Mouse (Mus musculus) left cerebral cortex, adult 9 months (tissue): Measurements from ENCODE around the gene Fam183b.
A peak's percentile ranks its signal among the peaks of the same experiment; 100 is the strongest.
"Not testable (repeated sequence)": the region's sequence is repeated elsewhere in the genome, so short reads cannot be mapped to it uniquely, and the experiment has no call there.

Source experiments
- DNase-seq, 2 experiments: peaks; one replicate each; pipeline ENCODE4 v3.0.0; 2022; ENCODE audit warnings: low spot score in 2 of 2

Gene Fam183b

DNA sequence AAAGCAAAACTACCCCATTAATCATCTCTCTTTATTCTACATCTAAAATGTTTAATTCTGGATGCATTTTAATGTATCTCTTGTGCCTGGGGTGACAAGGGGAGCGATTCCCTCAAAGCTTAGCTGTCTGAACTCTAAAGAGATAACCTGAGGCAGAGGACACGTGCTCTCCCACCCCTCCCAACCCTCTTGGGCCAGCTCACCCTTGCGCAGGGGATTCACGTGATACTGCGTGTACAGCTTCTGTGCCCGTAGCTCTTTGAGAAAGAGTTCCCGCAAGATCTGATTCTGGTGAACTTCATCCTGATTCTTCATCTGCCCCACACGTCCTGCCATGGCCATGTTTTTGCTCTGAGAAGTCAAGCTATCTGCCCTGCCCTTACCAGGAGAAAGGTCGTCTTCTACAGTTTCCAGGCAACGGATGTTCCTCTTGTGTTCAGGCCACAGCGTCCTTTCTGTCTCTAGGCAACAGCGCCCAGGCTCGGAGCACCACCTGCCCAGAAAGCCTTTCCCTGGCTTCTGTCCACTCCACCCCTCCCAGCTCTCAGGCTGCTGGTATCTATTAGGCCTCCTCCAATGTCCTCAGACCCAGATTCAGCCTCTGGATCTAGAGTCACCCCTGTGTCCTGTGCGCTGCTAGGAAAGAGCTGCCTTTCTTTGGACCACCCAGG, at the start of gene Fam183b:
TSS of gene Fam183b (minus strand) at position 403 of the 671 bp plus-strand sequence.
- peak in 1 of 2 experiments; percentile 11 for DNase-seq

DNA sequence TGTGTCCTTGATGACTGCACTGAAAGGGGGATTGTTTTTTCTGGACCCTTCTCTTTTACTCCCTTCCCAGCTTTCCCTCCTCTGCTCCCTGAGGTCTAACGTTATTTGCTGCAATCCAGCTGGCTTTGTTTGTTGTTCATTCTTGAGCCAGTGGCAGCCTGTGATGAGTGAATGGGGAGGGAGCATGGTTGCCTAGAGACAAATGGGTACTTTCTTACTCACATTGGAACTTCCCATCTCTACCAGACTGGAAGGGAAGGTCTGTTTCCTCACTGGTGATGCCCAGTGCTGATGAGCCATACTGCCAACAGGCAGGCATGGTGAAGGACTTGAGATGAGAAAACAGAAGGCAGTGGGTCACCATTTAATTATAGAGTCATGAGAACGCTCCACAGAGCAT, 48.0 kb upstream of the Fam183b start:
- no peak for DNase-seq

DNA sequence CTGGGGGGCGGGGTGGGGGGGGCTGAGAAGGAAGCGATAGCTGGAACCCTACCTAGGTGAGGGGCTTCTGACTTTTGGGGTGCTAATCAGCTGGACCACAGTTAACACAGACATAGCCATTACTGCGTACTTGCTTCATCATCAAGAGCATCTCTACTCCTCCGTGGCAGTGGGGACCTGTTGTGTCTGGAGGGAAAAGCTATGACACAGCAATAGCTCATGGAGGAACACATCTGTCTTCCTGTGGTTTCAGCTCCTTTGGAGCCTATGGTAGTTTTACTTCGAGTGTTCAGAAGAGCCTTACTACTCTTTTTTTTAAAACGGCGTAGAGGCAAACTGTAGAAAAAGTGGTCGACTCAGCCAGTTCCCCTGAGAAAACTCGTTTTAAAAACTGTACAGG, 45.9 kb upstream of the Fam183b start:
- DNase-seq, result no peak

DNA sequence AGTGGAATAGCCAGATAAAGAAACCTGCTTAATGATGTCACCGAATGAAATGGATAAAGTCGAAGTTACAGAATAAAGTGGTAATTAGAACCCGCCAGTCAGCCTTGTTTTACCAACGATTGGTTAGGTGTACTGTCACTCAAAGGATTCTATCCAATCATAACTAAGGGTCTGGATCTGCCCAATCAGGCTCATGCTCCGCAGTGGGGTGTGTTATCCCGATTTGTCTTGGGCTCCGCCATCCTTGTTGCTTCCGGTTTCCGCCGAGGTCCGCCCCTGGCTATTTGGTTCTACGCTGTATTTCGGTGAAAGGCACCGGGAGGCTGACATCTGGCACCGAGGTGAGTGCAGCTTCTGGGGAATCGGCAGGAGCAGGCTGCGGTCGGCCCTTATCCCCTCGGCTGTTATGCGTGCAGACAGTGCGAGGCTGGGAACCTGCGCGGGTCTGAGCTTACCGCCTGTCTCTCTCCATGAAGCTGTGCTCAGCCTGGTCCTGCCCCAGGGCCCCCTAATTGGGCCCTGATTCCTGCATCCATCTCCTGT, 45.2 kb upstream of the Fam183b start, which contains the start of gene Gm12258:
TSS of gene Gm12258 (plus strand) at position 240 of the 543 bp plus-strand sequence.
- DNase-seq, result peak; percentile 94 to 97

- DNase-seq, result not testable (repeated sequence)
Observed at GRCm38 (mm10) chr11:58838951-58839350, 37.2 kb upstream of the Fam183b start, which contains the start of gene Olfr311. Gene Olfr311 (plus strand): TSS chr11:58839251.

DNA sequence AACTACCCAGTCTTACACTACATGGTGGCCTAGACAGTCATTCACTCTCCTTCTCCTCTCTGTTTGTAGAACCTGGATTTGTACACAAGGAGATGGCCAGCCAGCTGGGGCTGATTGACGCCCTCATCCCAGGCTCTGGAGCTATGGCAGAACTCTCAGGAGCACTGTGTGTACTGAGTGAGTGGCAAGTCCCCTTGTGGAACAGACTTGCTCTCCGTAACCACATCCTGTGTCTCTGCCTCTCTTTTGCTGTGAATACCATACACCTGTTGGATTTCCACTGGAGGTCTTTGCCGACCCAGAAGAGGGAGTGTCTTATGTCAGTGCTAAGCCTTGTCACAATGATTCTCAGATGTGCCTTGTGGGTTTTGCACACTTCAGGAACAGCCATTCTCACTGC, 30.8 kb upstream of the Fam183b start:
- DNase-seq, result not testable (repeated sequence)

DNA sequence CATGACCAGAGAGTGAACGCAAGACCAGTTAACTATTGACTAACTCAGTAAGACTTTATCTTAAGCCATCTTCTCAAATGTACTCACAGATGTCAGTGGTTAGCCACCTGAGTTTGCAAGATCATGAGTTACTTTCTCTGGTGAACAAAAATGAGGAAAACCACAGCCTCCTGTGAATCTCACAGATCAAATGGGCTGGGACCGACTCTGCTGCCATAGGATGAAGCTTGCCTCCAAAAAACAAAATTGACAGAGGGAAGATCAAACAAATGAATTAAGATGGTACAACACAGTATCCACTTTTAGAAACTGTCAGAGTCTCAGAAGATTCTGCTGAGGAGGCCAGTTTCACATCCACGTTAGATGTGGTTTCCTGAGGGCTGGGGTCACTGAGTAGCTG, 28.0 kb upstream of the Fam183b start:
- DNase-seq, result no peak

GRCm38 (mm10) chr11:58828937-58829336, 27.2 kb upstream of the Fam183b start, which contains the start of gene Olfr312:
Gene Olfr312 (plus strand): TSS chr11:58829237.
- DNase-seq, result not testable (repeated sequence)

GRCm38 (mm10) chr11:58815676-58816075, 13.9 kb upstream of the Fam183b start:
- DNase-seq, result no peak

GRCm38 (mm10) chr11:58814700-58815099, 12.9 kb upstream of the Fam183b start, which contains the start of gene Olfr313:
Gene Olfr313 (plus strand): TSS chr11:58815000.
- DNase-seq, result not testable (repeated sequence)

- no peak for DNase-seq
Observed at GRCm38 (mm10) chr11:58812001-58812400, 10.2 kb upstream of the Fam183b start.

DNA sequence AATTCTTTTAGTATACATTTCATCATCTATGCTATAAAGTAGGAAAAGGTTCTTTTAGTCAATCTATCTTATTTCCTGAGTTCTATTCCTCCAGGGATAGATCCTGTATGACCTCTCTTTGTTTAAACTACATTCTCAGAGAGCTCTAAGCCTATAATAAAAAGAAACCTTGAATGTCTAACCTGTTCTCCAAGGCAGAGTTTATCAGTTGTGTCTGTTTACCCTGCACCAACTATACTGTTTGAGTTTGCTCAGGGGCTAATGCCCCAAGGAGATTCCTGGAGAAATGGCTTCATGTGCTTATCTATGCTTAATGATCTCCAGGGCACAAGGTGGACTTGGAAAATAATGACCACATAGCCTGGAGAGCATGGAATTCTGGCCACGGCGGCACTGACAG, 2.6 kb upstream of the Fam183b start:
- DNase-seq, result no peak

DNA sequence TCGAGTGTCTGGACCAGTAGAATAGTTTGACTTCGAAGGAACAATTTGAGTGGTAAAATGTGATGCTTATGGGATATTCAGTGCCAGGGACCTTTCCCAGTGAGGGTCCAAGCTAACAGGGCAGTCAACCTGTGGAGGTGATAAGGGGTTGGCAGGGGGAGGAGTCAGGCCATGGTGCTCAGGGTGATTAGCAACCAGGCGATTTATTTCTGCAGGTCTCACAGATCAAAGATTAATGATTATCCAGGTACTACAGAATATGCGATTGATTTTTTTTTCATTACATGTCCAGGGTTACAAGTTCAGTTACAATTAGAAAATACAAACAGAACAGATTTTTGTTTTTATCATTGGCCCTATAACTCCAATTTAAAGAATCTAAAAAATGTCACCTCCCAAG, 2.1 kb upstream of the Fam183b start:
- no peak for DNase-seq

DNA sequence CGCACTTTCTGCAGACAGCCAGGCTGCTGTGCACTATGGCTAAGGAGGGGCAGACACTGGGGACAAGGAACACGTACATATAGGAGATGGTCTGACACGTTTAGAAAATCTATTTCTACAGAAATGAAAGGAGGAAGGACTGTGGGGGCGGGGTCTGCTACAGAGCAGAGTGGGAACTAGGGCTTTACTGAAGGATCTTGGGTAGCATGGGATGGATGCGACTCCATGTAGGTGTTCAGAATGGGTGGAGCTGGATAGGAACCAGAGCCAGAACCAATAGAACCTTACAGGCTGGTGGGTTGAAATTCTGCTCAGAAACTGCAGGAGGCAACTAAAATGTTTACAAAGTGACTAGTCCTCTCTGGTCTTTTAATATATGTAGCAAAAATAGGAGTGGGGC, 2.0 kb downstream of the Fam183b start:
- peak in 1 of 2 experiments; percentile 45 for DNase-seq

GRCm38 (mm10) chr11:58796850-58797249, 4.9 kb downstream of the Fam183b start:
- DNase-seq, result peak; percentile 42 to 81

DNA sequence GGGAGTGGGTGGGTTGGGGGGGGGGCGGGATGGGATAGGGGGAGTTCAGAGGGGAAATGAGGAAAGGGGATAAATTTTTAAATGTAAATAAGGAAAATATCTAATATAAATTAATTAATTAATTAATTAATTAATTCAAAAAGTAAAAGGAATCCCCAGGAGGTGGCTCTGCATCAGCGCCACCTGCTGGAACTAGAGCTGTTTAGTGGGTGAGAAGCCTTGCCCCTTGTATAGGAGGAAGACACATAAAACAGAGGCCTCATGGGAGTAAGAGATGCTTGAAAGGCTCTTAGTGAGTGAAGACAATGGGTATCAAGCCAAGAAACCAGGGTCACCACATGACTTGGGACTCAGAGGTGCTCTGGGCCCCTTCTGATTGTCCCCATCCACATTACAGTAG, 5.9 kb downstream of the Fam183b start:
- no peak for DNase-seq

DNA sequence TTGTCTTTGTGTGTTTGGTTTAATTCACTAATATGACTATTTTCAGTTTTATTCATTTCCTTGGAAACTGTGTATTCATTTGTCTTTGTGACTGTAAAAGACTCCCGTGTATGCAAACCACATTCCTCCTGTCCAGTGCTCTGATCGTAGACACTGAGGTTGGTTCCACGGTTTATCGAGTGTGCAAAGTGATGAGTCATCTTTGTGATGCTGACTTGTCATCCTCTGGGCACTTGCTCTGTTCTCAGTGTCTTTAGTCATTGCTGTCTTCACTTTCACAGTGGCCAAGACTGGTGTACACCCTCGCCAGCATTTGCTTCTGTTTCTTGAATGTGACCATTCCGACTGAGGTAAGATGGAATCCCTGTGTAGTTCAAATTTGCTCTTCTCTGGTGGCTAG, 11.1 kb downstream of the Fam183b start:
- DNase-seq, result no peak

- no peak for DNase-seq
Observed at GRCm38 (mm10) chr11:58790053-58790452, 11.7 kb downstream of the Fam183b start.

- DNase-seq, result no peak
Observed at GRCm38 (mm10) chr11:58789532-58789931, 12.2 kb downstream of the Fam183b start.

- DNase-seq, result no peak
Observed at GRCm38 (mm10) chr11:58788346-58788745, 13.4 kb downstream of the Fam183b start.

- DNase-seq, result no peak
Observed at GRCm38 (mm10) chr11:58787651-58788050, 14.1 kb downstream of the Fam183b start.

DNA sequence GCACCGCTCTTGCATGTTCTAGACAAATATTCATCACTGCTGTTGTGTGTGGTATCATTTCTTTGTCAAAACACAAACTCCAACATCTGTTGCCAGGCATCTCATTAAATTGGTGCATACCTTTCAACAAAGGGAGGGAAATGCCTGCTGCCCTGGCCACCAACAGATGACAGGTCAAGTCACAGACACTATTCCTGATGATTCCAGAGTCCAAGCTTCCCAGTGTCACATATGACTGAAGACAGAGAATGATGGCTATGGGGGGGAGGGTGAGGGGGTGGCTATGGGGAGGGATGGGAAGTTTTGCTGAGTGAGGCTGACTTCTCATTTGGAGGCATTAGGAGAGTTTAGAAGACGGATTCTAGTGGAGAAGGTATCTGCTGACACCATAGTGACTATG, 17.6 kb downstream of the Fam183b start:
- DNase-seq, result no peak

DNA sequence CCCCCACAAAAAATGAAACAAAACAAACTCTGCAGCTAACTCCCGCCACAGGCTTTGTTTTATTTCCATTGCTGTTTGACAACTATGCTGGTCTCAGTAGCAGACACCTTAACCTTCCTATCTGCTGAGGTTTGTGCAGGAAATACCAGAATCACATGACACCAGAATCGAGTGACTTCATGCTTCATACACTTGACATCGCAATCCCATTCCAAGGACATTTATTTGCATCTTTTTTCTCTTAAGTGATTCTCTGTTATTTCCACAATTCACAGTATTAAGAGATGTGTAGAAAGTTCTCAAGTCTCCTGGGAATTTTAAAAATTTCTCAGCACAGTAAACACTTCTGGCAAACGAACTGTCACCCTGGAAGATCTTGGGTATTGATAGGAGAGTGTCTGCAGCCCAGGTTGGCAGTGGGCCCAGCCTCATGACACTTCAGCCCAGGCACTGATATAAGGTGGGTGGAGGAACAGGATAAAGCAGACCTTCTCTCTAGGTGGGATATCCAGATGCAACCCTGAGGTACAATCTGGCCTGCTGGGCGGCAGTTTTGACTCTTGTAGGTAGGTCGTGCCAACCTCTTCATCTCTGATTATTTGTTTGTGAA, 19.2 kb downstream of the Fam183b start, which contains the start of gene Olfr314:
TSS of gene Olfr314 (plus strand) at position 473 of the 610 bp plus-strand sequence.
- no peak for DNase-seq
